Mouse (Mus musculus) forelimb bud, embryonic 11.5 days (tissue): ENCODE measurements around the gene Gm2663.
"Not testable (repeated sequence)": the region's sequence is repeated elsewhere in the genome, so short reads cannot be mapped to it uniquely, and the experiment has no call there.

ENCODE experiments used
- DNase-seq: peaks from one replicate; pipeline ENCODE4 v3.0.0-alpha.2; 2012; ENCODE audit warnings: low read depth, low spot score

The Gm2663 gene

GRCm38 (mm10) chr6:40999379-40999778 is at the start of gene Gm2663:
Gene Gm2663, minus strand, starts transcription at chr6:40999479.
- DNase-seq, result not testable (repeated sequence)

GRCm38 (mm10) chr6:41048602-41049001 is 49.3 kb upstream of the Gm2663 start:
- no peak for DNase-seq

DNA sequence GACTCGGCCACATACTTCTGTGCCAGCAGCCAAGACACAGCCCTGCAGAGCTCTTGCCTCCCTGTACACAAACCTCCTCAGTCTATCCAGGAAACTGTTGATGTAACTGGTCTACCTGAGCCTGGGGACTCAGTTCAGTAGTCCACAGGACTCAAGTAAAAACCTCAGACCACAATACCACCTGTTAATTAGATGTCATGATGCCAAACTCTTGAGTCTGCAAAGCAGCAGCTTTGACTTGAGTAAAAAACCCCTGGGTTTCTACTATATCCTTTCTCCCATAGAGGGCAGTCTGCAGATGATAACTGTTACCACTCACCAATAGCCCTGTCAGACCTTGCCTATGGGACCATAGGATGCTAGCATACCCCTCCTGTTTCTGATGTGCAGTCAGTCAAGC is 48.7 kb upstream of the Gm2663 start:
- DNase-seq, result no peak

DNA sequence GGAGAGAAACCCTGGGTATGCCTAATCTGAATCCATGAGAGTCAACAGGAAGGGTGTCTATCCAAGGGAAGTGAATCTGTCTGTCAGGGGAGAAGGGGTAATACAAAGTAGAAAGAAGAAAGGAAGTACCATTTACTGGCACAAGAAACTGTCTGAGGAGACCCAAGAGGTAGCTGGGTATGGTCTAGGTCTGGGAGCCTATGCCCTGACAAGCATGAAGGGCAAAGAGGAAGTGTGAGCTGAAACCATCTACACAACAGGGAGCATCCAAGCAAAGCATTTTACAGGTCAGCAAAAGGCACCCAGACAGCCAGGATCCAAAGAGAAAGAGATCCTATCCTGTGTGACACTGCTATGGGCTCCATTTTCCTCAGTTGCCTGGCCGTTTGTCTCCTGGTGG is 47.9 kb upstream of the Gm2663 start:
- DNase-seq, result no peak

DNA sequence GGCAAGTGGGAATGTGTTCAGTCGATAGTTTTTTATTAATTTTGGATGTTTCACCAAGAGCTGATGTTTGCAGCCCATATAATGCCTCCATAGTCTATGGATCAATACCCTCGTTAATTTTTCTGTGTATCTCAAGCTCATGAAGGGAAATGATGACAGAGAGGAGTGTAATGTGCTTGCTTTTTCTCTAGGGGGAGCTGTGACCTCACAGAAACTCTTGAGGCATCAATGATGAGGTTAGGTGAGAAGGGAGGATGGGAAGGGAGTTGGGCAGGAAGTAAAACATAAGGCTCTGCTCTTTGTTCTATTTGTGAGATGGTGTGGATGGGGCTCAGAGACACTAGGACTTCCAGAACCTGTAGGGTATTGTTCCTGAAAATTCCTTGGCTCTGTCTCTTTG is 47.3 kb upstream of the Gm2663 start:
- no peak for DNase-seq

- DNase-seq, result no peak
Observed at GRCm38 (mm10) chr6:41044753-41045152, 45.5 kb upstream of the Gm2663 start.

DNA sequence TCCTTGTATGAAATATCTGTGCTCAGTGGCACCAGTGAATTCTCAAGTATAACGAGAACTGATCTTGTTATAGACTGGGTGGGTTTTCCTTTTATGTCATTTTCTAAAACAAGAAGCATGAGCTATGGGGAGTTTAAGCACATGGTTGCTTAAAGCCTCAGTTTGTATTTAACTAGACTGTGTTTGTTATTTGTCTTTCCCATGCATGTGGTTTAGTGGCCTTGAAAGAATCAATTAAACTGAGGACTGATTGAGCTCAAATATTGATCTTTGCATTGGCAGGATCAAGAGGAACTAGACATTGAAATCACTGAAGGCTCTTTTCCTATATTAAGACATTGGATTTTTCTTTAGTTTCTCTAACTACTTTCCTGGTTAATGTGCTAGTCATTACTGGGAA is 45.0 kb upstream of the Gm2663 start:
- no peak for DNase-seq

GRCm38 (mm10) chr6:41035409-41035808 is 36.1 kb upstream of the Gm2663 start, which contains the start of gene 2210010C04Rik:
Gene 2210010C04Rik, minus strand, starts transcription at chr6:41035509.
- no peak for DNase-seq

GRCm38 (mm10) chr6:41032802-41033201 is 33.5 kb upstream of the Gm2663 start:
- no peak for DNase-seq

DNA sequence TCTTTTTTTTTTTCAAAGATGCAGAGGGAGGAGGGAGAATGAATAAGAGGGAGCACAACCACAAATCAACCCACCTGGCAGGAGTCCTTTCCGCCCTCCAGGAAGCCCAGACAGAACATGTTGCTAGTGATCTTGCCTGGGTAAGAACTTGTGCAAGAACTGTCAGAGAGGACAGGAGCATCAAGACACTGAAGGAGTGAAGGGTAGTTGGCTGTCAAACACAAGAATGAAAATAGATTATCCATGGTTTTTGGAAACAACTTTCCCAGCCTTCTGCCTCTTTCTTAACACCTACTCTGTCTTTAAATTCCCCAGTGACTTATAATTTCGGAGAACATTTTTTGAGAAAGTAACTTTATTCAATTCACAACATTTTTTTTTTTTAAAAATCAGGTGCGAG is 33.0 kb upstream of the Gm2663 start:
- DNase-seq, result no peak

- no peak for DNase-seq
Observed at GRCm38 (mm10) chr6:41030821-41031220, 31.5 kb upstream of the Gm2663 start.

DNA sequence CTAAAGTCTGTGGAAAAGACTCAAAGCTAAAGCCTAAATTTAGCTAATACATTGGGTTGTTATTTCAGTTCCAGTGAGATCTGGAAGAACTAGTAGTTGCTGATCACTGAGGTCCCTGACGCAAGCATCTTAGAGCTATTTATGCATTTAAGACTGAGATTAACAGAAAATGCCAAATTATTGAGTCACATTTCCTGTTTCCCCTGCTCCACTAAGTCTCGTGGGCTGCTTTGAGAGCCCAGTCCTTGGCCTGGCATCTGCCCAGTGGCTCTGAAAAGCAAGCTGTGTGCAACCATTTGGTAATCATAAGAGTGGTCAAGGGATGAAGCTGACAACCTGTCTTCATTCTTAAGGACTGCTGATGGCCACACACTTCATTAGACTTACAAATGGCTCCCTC is 27.8 kb upstream of the Gm2663 start:
- no peak for DNase-seq

DNA sequence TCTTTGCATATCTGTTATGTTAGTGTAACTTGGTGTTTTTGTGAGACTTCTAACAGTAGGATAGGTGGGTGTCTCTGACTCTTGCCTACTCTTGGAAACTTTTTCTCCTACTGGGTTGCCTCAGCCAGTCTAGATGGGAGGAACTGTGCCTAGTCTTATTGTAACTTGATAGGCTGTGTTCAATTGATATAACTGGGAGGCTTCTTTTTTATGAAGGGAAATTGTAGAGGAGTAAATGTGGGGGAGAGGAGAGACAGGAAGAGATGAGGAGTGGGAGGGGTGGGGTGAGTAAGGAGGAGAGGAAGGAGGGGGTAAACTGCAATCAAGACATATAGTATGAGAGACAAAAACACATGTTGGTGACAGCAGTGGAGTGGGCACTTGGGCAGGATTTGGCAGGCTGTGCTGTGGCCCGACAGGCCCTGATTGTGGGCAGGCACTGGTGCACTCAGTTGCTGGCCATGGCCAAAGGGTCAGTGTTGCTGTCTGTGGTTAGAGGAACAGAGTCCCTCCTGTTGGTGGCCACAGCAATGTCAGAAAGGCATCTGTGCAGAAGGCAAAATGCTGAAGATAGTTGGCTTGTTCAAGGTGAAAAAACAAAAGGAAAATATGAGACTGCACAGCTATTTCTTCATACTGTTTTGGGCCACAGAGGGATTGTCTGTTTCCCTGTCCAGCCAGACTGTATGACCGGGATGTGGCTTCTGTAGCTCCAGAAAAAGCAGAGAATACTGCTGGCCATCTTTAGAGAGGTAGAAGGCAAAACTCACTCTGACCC is 26.8 kb upstream of the Gm2663 start:
- no peak for DNase-seq

- DNase-seq, result no peak
Observed at GRCm38 (mm10) chr6:41019140-41019539, 19.9 kb upstream of the Gm2663 start.

GRCm38 (mm10) chr6:41018629-41019028 is 19.4 kb upstream of the Gm2663 start:
- no peak for DNase-seq

DNA sequence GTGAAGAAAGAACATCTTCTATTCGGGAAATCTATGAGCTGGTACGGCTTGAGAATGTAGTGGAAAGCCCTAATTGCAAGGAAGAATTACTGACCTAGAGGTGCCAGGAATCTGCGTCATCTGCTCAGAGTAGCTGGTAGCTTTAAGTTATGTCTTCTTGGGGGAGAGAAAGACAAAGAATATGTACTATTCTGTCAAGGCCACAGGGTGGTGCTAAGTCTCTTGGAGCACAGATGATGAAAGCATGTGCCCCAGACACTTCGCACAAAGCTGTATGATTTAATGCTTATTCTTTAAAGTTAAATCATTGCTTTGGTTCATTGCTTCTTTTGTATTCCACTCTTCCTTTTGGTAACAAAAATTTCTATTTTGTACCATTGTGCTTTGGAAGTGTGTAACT is 15.8 kb upstream of the Gm2663 start:
- no peak for DNase-seq

DNA sequence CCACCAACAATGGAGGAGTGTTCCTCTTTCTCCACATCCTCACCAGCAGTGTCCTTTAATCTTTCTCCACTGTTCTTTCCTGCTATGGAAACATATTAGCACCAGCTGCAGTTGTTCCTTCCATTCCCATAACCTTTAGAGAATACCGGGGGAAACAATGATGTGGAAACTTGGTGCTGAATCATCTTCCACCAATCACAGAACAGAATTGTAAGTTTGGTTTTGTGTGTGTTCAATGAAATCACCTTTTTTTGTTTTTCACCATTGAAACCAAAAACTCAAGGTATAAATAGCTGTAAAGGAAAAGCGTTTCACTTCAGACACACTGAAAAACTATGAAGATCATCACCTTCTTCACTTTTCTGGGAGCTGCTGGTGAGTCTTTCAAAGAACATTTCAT is 34.8 kb downstream of the Gm2663 start, which contains the start of gene 1810009J06Rik:
Gene 1810009J06Rik (plus strand): TSS at position 301 of the 400 bp plus-strand sequence.
- DNase-seq, result not testable (repeated sequence)

DNA sequence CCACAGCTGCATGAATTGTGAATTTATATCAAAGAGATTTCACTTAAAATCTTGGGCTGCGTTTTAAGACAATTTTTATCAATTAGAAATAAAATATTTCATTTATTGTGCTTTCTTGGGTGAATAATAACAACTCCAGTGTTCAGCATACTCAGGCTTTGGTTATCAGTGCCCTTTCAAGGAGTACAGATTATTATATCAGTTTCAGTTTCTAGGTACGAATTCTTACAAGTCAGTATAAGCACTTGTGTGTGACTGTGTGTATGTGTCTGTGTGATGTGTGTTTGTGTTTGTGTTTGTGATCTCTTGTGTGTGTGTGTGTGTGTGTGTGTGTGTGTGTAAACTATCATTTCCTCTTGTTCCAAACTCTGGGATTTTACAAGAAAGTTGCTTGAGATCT is 45.6 kb downstream of the Gm2663 start:
- DNase-seq, result no peak

- no peak for DNase-seq
Observed at GRCm38 (mm10) chr6:40951770-40952169, 47.5 kb downstream of the Gm2663 start, which contains the start of gene Gm4744. Gene Gm4744, minus strand, starts transcription at chr6:40951870.
